Mouse (Mus musculus): Measurements from ENCODE around the gene Opcml.

Gene Opcml

DNA sequence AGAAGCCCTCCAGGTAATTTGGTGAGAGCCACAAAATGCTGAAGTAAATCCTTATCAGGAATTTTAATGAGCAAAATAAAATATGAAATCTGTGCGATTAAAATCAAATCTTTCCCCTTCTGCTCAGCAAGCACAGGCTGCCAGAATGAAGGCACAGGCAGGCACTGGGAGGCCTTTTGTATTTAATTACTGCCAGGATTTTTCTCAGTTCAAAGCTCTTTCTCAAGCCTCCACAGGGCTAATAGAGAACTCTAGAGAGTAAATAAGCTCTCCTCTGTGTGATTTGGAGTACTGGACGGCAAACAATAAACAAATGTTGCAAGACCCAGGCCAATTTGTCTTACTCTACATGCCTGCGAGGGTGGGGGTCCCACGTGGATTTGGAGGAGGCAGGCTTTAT, 208.2 kb downstream of the Opcml start:
- no peak for DNase-seq (ENCODE audit: low spot score in 2 of 2)

DNA sequence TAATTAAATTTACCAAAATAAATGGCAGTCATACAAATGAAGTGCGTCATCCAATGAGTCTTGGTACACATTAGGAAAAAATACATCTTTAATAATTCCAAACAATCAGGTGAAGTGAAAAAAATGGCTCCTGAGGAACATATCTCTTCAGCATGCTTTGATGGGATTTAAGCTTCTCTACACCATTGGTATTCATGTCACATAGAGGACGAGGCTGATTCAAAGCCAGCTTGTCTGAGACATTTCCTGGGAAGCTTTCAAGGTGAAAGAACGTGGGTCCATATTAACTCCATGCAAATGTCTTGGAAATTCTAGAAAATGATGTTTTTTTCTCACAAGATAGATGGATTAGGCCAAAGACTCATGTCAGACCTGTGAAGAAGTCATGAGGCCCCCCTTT, 212.6 kb downstream of the Opcml start:
- no peak for DNase-seq (ENCODE audit: low spot score in 2 of 2)

DNA sequence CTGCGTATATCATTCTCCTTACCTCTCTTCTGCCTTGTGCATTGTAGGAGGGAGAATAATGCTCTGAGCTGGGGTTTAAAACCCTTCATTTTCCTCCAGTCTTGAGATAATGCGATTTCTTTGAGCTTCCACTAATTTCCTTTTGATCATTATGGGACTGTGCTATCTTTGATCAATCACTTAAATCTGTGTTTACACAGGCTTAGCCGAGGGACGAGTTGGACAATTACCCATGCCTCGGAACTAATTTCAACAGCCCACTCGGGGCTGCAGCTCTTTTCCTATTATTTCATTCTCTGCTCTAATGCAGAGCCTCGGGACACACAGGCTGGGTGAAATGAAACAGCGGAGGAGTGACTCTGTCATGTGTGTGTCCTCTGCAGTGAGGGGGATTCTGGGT, 220.9 kb downstream of the Opcml start:
- no peak for DNase-seq (ENCODE audit: low spot score in 2 of 2)

DNA sequence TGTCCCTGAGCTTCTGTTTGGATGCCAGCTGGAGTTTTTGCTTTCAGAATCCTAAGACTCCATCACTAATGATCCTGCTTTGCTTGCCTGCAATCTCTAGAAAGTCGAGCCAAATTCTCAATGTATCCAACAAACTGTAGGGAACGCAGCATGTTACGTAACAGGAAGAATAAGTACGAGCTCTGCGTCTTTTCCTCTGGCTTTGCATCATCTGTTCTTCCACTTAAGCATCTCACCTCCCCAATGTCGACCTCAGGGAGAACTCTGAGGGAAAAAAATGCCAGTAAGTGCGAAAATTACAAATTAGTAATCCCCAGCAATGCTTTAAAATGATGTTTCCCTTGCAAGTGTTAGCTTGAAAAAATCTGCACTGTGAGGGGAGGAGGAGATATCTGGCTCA, 222.1 kb downstream of the Opcml start:
- DNase-seq (ENCODE audit: low spot score in 2 of 2), result no peak

DNA sequence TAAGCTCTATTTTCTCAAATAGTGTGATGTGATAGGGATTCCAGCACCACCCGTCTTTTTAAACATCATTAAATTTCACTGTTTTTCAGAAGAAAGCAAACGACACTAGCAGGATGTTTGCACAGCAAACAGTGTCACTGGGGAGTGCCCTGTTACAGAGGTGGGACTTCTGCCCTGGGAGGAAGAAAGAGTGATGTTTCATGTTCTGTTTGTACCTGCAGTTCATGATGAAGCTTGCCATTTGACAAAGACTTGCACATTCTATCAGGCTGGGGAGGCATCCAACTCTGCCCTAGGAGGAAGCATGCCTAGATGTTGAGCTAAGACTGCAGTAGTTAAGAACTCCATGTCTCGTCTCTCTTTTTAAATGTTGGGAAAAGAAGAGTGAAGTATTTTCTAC, 222.6 kb downstream of the Opcml start:
- no peak for DNase-seq (ENCODE audit: low spot score in 2 of 2)

DNA sequence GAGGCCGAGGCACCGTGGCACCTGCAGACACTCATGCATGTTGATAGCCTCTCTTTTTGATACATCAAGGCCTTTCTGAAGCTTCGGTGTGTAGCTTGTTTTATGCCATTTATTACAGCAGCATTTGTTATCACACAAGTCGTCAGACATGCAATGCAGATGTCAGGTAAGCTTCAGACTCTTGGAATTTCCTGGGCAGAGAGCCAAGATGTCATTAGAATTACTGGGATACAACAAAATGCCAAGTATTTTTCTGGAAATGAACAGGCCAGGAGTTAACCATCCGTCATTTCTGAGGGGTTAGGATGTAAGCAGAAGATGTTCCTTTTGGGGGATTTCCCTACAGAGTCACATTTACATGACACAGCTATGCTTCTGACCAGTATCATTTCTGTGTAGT, 237.6 kb downstream of the Opcml start:
- no peak for DNase-seq (ENCODE audit: low spot score in 2 of 2)

DNA sequence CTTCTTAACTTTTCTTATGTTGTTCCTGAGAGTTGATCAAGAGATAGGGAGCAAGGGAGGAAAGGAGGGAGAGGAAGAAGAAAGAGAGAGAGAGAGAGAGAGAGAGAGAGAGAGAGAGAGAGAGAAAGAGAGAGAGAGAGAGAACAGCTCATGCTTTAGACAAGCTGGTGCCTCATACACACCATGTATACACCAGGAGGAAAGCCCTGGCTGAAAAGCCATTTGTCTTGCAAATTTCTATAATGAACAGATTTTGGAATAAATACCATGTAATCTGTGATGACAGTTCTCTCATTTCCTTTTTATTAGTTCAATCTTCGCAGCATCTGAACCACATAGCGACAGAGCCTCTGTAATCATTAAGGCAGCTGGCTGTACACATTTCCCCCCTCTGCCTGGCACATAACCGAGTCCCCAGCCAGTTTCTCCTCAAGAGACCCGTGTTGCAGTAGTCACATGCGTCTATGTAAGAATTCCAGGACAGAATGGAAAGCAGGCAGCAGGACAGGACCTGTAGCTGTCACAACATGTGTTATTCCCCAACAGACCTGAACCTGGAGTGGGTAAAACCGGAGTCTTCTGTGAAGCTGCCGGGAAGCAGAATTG, 238.3 kb downstream of the Opcml start:
- no peak for DNase-seq (ENCODE audit: low spot score in 2 of 2)

DNA sequence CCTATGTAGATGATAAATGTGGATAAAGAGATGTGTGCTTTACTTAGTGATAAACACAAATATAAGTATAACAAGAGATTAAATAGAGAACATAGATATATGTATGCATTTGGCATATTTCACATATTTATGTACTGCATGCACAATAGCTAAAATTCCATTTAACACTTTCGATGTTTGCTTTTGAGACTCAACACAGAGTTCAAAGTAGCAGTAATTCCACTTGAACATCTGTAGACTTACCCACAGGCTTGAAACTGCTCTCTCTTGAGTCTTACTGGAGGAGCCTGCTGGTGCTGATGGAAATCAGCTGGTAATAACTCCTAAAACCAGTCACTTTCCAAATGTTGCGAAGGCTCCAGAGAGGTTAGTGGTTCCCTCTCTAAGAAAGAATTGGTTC, 258.6 kb downstream of the Opcml start:
- DNase-seq (ENCODE audit: low spot score in 2 of 2), result no peak

DNA sequence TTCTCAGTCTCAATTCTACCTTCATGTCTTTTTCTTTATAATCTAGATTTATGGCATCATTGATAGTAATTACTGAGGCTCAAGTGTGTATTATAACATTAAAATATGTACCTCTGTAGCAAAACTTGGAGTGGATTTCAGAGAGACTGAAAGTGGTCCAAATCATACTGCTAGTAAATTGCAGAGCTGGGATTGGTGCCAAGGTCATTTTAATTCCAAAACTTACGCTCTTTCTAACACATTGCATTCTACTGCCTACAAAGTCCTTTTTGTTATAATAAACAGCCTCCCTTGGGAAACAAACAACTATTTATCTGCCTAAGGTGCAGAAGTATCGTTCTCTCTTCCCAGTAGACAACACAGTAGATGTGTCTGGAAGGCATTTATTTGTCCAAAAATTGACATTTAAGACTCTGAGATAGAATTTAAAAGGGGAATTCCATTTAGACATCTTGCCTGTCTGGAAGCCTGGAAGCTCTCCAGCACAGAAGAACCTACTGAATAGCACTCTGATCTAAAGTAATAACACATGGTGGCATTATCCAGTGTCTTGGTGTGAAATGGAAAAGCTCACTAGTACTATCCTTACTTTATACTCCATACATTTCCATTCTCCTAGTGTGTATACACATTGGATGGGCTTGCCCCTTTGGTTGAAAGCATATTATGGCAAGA, 266.7 kb downstream of the Opcml start:
- DNase-seq (ENCODE audit: low spot score in 2 of 2), result no peak

DNA sequence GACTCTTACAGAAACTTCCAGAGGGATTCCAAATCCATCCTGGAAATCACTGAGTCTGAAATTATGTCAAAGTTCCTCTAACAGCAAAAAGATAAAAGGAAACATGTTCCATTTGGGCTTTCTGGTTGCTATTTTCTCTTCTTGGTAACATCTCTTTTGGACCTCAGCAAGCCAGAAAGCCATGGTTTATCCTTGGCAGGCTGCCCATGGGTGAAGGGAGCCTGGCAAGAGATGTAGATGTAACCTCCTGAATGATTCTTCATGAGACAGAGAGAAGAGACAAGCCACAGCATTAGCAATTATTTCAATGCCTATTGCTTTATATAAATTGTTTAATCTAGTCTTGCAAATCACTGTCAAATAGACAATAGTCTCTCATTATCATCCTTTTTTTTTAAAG, 274.6 kb downstream of the Opcml start:
- DNase-seq (ENCODE audit: low spot score in 2 of 2), result no peak

DNA sequence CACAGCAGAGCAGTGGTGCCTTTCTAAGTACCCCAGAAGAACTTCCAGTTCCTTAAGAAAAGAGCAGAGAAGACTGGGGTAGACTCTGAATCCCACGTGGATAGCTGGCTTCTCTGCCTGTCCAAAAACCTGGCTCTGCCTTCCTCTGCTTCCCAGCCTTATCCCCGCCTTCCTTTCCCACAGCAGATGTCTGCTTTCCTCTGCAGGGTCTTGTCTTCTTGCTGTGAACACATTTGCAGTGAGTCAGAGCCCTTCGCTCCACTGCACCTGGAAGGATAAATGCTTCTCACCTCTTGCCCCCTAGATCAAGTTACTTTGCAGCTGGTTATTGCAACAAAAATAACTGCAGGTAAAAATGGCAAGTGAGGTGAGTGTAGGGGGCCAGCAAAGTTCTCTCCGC, 290.1 kb downstream of the Opcml start:
- no peak for DNase-seq (ENCODE audit: low spot score in 2 of 2)

DNA sequence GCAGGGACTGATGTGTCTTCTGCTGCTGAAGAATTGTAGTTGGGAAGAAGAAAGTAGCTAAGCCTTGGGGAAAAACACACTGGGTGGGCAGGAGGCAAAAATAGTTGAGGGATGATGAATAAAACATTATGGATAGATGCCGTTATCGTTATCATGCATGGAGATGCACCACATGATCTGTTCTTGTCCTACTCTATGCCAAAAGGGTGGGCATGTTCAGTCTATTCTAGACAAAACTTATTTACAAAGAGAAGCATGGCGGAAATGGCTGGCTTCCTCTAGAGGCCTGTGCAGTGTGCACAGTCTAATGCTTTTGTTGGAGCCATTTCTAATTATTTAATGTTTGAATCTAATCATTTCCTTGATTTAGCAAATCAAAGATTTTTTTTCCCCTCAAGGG, 293.2 kb downstream of the Opcml start:
- no peak for DNase-seq (ENCODE audit: low spot score in 2 of 2)

DNA sequence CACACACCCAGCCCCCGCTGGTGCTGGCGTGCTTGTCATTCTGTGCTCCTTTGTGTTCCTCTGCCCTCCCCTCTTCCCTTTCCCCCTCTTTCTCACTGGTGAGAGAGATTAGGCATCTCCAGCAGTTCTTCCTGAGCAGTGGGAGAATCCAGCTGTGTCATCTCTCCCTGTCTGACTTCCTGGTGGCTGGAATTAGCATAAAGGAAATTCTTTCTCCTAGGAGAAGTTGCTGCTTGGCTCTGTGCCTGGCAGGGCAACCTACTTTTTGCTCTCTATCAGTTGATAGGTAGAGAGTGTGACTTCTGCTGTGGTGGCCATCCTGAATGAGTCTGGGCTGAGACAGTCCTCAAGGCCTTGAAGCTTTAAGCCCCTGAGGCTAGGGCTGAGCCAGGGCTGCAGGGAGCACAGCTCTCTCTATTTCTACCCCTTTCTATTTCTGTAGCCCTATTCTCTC, 293.7 kb downstream of the Opcml start:
- DNase-seq (ENCODE audit: low spot score in 2 of 2), result peak; percentile 19 to 27

DNA sequence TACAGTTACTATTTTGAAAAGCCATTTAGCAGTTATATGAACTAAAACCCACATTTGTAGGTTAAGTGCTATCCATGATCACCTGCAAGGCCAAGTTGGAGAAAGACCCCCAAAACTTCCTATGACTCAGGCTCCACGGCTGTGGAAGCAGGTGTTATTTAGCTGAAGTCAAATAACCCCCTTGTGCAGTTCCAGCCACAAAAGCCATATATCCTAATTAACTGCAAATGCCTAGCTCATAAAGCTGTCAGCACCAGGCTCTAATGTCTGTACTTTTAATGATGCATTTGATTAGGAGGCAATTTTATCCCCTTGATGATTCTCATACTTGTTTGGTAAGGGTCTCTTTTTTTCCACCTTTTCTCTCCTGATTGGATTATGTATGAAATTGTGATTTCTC, 300.8 kb downstream of the Opcml start:
- no peak for DNase-seq (ENCODE audit: low spot score in 2 of 2)

DNA sequence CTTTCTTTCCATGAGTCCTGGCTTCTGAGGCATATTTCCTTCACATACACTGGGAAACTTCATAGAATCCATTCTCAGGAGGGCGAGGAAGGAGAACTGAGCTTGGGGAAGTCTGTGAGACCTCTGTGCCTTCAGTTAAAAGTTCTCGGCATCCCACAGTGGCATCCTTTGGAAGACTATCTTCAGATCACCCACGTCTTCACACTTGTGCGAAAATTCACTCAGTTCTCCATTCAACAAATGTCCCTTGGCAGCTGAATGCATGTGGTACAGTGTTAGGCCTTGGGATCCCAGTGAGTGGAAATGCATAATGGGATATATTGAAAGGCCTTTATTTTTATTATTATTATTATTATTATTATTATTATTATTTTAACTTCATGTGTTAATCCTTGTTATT, 304.1 kb downstream of the Opcml start:
- DNase-seq (ENCODE audit: low spot score in 2 of 2), result no peak

DNA sequence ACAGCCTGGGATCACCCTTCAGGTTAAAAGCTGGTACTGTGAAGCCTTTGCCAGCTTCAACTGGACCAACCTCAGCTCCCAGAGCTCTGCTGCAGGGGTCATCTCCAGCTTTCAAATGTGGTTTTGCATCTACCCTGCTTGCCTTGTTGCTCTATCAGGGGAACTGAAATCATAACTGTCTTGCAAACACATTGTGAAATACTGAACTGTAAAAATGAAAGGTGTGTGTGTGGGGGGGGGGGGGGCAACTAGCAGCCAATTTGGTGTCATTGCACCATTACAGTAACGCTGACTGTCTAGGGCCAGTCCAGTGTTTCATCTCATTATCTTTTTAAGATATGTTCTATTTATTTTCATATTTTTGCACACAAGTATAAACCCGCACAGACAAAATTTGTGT, 305.6 kb downstream of the Opcml start:
- no peak for DNase-seq (ENCODE audit: low spot score in 2 of 2)

DNA sequence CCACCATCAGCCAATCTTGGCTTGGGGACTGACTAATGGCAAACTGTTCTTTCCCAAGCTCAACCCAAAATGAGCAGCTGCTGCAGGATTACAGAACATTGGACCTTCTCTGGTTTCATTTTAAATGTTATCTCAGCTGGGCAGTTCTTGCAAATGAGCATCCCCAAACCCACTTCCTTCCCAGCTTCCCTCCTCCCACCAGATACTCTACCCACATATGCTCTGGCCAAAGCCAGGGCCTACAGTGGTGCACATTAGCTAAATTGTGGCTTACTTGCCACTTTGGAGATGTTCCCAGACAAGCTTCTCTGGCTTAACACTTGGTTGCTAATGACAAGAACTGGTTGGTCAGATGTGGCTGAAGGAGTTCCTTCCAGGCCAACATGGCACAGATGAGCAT, 311.4 kb downstream of the Opcml start:
- no peak for DNase-seq (ENCODE audit: low spot score in 2 of 2)

DNA sequence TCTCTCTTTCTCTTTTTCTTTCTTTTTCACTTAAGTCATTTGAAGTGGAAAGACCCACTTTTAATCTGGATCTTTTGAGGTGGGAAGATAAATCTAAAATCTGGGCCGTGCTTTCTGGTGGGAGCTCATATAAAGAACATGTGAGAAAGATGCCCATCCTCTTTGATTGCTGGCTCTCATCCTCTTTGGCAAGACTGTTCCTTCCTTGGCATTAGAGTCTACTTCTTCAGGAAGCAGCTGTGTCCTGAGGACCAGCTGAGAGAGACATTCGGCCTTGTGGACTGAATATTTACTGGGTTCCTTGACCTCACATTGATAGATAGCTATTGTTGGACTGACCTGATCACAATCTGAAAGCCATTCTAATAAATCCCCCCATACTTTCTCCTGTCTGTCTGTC, 331.3 kb downstream of the Opcml start:
- DNase-seq (ENCODE audit: low spot score in 2 of 2), result no peak

DNA sequence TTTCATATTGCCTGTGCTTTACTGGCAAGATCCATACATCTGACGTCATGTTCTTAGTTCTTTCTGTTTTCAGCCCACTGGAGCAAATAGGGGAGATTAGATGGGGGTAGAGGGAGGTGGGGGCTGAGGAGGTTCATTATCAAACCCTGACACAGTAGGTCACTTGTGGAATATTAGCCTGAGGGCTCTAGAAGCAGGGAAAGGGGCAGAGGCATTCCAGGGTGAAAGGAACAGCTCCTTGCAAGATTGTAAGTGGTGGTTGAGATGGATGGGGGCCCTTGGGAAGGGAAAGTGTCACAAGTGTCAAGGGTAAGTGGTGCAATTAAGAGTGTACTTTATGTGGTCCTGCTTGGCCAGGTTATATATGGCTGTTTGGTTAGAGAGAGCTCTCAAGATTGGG, 338.2 kb downstream of the Opcml start:
- DNase-seq (ENCODE audit: low spot score in 2 of 2), result no peak

DNA sequence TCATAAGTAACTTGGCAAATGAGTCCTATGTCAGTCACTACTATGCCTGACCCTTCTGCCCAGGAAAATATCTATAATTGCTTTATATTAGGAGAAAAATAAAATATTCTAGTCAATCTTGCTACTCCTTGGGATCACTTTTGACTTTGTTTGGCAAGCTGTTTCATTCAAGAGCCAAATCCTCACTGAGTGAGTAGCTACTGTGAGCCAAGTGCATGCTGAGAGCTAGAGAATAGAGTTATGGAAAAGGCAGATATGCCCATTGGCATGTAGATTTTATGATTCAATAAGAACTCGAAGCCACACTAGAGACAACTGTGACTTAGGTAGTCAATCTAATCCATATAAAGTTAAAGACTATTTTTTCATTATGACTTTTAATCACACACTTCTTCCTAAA, 340.9 kb downstream of the Opcml start:
- no peak for DNase-seq (ENCODE audit: low spot score in 2 of 2)

DNA sequence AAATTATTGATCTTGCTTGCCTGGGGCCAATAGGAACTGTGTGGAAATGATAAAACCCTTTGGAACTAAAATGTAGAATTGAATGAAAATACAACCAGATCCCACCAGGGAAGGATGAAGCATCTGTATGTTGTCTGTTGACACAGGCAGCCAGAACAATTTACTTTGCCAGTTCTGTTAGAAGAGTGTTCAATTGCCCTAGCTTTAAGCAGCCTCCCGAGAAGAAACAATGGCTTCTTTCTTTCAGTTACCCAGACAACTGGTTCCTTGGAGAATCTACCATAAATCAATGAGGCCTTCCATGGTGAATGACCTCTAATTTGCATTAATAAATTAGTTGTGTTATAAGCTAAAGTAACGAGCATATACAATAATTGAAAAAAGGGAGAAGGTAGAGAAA, 346.0 kb downstream of the Opcml start:
- no peak for DNase-seq (ENCODE audit: low spot score in 2 of 2)

DNA sequence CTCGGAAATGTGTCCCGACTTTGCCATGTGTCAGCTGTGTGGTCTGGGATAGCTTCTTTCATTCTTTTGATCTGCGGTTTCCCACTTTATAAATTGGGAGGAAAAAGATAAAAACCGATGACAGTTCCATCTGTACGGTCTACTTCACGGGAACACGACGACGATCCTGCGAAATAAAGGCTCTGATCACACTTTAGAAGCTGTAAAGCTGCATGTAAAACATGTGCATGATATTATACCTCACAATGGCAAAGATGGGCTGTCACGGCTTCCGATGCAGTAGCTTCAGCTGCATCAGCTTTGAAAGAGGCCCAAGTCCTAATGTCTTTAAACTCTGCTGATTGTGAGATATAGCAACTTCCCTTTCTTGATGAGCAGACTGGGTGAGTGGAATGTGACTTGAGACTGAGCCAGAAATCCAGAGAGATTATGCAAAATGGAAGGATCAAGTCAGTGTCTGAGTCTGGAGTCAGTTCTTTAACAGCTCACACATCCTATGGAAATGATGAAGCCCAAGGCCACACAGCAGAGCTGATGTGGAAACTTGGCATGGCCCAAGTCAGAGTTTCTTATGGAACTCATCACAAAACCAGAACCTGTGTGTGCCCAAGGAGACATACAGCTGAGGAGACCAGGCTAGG, 349.5 kb downstream of the Opcml start:
- DNase-seq (ENCODE audit: low spot score in 2 of 2), result no peak

DNA sequence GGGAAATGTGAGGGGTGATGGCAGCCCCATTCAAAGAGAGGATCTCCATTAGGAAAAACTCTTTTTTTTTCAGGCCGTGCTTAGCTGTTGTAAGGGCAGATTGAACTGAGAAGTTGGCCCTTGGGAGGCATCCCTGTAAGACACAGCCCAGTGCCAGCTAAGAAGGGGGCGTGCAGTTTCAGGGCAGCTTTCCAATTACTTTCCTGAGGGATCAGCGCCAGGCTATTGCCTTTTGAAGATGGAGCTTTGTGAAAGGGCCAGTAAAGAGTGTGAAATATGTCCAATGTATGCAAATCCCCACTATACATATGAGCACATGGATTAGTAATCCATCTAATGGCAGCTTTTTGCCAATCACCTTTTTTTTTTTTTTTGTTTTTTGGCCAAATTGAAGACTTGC, 358.9 kb downstream of the Opcml start:
- DNase-seq (ENCODE audit: low spot score in 2 of 2), result no peak

DNA sequence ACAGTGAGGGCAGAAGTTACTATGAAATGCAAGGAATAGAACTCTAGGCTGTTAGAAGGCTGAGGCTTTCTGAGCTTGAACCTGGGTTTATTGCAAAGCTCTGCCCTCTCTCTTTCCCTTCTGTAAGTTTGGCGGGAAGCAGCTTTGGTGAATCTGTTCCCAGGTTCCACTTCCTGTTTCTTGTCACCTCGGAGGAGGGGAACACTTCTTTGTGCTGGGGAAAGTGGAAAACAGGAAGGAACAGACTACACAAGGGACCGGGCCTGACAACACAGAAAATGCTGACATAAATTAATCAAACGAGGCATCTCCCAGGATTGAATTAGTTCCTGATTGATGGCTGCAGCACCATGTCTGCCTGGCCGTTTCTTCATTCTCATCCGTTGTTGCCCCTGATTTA, 363.2 kb downstream of the Opcml start:
- no peak for DNase-seq (ENCODE audit: low spot score in 2 of 2)
